Mouse (Mus musculus): ENCODE measurements at regions not wholly inside any gene's neighbourhood (a gene's known extent, or its start where the extent isn't known, plus 50 kb on each side); places are given as distances from the start of the nearest gene placed in this dataset.

DNA sequence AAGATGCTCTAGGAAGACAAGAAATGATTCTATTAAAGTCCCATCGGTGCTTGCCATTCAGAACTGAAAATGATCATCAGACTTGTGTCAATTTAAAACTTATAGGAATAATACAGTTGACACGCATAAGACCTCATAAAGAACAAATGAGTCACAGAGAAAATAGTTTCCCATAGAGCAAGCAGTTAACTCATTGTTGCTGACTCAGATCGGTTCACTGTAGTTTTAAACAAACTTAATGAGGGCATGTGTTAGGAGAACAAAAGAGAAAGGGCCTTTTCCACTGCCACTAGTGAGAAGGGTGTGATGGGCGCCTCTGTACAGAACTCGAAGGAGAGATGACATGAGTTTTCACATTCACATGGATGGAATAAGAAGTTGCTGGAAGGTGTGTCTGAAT is 118.3 kb upstream of the Ifne start:
- no peak for ATAC-seq (ENCODE audit: low FRiP score)
- Histone ChIP-seq H3K4me1 (no peaks in the 10 kb centered on the region), H3K27ac (no peak overlapping the region), H3K36me3 (replicated peaks) (no peaks in the 10 kb centered on the region), H3K4me3 (replicated peaks) (no peak overlapping the region), H3K27me3 (no peaks in the 10 kb centered on the region), H3K9ac (no peak overlapping the region), H3K4me2 (no peak overlapping the region), H3K9me3 (no peaks in the 10 kb centered on the region)
- 76% methylated on average over 5 of the region's 5 CpGs for WGBS

DNA sequence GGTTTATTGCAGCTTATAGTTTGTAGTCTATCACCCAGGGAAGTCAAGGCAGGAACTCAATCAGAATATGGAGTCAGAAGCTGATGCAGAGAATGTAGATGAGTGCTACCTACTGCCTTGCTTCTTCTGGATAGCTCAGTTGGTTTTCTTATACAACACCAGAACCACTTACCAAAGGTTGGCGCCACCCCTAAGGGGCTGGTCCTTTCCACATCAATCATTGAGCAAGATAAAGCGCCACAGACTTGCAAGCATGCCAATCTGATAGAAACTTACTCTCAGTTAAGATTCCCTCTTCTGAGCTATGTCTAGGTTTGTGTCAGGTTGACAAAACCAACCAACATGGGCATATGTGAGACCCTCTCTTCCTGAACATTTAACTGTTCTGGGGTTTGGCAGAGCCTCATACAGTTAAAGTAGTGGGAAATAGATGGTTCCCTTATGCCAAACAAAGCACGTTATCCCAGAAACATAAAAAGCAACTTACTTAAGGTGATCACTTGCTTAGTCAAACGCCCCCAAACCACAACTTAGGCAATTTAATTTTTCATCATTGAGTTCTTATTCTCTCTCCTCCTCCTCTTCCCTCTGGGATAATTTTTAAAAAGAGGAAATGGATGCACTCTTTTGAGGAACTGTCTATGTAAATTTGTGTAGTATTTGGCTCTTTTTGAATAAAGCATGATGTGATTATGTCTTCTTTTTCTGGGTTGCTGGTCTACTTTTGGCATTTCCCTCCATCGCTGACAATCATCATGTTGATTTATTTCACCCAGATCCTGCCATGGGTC is 115.3 kb upstream of the Ifne start:
- Histone ChIP-seq H3K36me3 (replicated peaks) (no peaks in the 10 kb centered on the region), H3K4me3 (replicated peaks) (no peak overlapping the region), H3K27me3 (no peaks in the 10 kb centered on the region), H3K9me3 (no peaks in the 10 kb centered on the region), H3K4me1 (no peaks in the 10 kb centered on the region), H3K9ac (no peak overlapping the region), H3K27ac (no peak overlapping the region), H3K4me2 (no peak overlapping the region)
- 86% methylated on average over 5 of the region's 5 CpGs for WGBS
- ATAC-seq (ENCODE audit: low FRiP score), result no peak

DNA sequence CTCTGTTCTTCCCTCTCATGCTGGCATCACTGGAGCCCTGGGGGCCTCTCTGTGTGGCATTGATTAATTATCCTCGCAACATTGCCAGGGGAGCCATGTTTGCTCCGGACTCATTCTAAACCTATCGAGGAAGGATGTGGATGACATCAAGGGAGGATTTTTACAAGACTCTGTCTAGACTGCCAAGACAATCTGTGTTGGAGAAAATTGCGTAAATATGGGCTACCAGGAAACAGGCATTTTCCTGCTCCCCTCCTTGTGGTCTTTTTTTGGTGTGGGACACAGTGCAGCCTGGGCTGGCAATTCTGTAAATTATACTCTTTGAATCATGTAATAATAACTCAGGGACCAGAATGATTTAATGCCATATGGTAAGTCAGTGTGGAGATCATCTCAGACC is 114.5 kb upstream of the Ifne start:
- no peak overlapping the region for H3K9ac ChIP-seq
- no peaks in the 10 kb centered on the region for H3K9me3 ChIP-seq
- H3K4me1 ChIP-seq, result no peaks in the 10 kb centered on the region
- H3K4me3 ChIP-seq (replicated peaks), result no peak overlapping the region
- no peak for ATAC-seq (ENCODE audit: low FRiP score)
- H3K4me2 ChIP-seq, result no peak overlapping the region
- no peaks in the 10 kb centered on the region for H3K36me3 ChIP-seq (replicated peaks)
- WGBS, result 85% methylated on average over 4 of the region's 4 CpGs
- H3K27ac ChIP-seq, result no peak overlapping the region
- H3K27me3 ChIP-seq, result no peaks in the 10 kb centered on the region

DNA sequence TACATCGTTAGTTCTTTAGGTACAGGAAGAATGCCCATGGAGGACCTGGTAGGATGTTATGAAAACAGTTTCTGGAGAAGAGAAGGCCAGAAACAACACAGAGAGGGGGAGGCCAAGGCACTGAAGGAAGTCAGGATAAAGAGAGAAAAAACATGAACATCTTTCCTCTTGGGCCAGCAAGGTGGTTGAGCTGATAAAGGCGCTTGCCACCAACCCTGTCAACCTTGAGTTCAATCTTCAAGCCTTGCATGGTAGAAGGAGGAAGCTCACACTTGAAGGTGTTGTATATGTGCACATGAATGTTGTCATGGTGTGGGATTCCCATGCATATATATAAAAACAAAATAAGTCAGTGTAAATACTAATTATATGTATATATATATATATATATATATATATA is 112.5 kb upstream of the Ifne start:
- Histone ChIP-seq H3K9me3 (no peaks in the 10 kb centered on the region), H3K9ac (no peak overlapping the region), H3K36me3 (replicated peaks) (no peaks in the 10 kb centered on the region), H3K4me1 (no peaks in the 10 kb centered on the region), H3K4me2 (no peak overlapping the region), H3K4me3 (replicated peaks) (no peak overlapping the region), H3K27me3 (no peaks in the 10 kb centered on the region), H3K27ac (no peak overlapping the region)
- no peak for ATAC-seq (ENCODE audit: low FRiP score)
- WGBS, result 86% methylated on average over 2 of the region's 2 CpGs

DNA sequence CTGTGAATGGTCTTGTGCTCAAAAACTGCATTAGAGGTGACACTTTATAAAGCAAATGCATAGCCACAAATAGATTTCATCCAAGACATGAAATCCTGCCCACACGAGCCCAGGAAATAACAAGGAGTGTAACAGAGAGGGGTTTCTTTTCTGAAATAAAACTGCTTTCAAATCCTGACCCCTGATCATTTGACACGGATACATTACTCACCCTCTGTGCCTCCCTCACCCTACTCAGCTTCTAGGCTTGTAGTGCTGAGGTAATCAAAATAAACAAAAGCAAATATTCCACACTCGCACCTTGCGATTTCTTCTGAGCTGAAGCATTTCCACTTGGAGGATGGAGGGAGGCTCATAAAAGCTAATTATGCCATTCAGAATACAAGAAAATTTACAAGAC is 108.4 kb upstream of the Ifne start:
- H3K4me2 ChIP-seq, result no peak overlapping the region
- H3K9ac ChIP-seq, result no peak overlapping the region
- no peak for ATAC-seq (ENCODE audit: low FRiP score)
- no peaks in the 10 kb centered on the region for H3K4me1 ChIP-seq
- no peak overlapping the region for H3K4me3 ChIP-seq (replicated peaks)
- H3K27me3 ChIP-seq, result no peaks in the 10 kb centered on the region
- 72% methylated on average over 4 of the region's 4 CpGs for WGBS
- H3K27ac ChIP-seq, result no peak overlapping the region
- H3K36me3 ChIP-seq (replicated peaks), result no peaks in the 10 kb centered on the region
- no peaks in the 10 kb centered on the region for H3K9me3 ChIP-seq

DNA sequence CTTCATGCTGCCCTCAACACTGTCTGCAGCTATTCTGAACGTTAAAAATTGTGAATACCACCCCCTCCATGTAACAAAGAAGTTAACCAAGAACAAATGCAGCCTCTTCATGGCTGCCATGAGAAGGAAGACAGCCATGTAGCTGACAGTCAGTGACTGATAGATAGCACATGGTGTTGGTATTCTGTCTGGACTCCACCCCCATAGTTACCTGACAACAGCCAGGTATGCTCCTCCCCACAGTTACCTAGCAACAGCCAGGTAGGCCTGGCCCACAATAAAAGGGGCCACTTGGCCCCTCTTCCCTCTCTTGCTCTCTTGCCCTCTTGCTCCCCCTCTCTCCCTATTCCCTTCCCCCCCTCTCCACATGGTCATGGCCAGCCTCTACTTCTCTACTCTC is 107.1 kb upstream of the Ifne start:
- no peak for ATAC-seq (ENCODE audit: low FRiP score)
- WGBS, result 65% methylated on average over 1 of the region's 1 CpGs
- no peaks in the 10 kb centered on the region for H3K36me3 ChIP-seq (replicated peaks)
- no peak overlapping the region for H3K27ac ChIP-seq
- no peaks in the 10 kb centered on the region for H3K4me1 ChIP-seq
- no peaks in the 10 kb centered on the region for H3K27me3 ChIP-seq
- H3K4me2 ChIP-seq, result no peak overlapping the region
- H3K9ac ChIP-seq, result no peak overlapping the region
- no peak overlapping the region for H3K4me3 ChIP-seq (replicated peaks)
- H3K9me3 ChIP-seq, result no peaks in the 10 kb centered on the region

DNA sequence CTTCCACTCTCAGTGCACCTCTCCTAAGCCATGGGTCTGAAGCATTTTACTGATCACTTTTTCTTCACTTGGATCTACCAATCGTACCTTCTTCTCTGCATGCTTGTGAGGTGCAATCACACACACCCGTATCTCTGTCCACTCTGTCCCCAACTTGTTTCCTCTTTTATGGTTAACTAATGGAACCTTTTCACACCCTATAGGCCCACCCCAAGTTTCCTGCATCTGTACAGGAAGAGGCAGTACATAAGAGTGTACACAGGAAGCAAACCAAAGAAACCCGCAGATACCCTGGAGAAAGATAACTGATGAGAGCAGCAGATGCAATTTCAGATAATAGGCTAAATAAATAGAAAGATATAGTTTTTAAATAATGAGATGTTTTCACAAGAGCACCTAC is 102.5 kb upstream of the Ifne start:
- Histone ChIP-seq H3K27me3 (no peaks in the 10 kb centered on the region), H3K27ac (no peak overlapping the region), H3K9me3 (no peaks in the 10 kb centered on the region), H3K4me3 (replicated peaks) (no peak overlapping the region), H3K36me3 (replicated peaks) (no peaks in the 10 kb centered on the region), H3K4me2 (no peak overlapping the region), H3K9ac (no peak overlapping the region), H3K4me1 (no peaks in the 10 kb centered on the region)
- ATAC-seq (ENCODE audit: low FRiP score), result no peak
- 93% methylated on average over 3 of the region's 3 CpGs for WGBS

DNA sequence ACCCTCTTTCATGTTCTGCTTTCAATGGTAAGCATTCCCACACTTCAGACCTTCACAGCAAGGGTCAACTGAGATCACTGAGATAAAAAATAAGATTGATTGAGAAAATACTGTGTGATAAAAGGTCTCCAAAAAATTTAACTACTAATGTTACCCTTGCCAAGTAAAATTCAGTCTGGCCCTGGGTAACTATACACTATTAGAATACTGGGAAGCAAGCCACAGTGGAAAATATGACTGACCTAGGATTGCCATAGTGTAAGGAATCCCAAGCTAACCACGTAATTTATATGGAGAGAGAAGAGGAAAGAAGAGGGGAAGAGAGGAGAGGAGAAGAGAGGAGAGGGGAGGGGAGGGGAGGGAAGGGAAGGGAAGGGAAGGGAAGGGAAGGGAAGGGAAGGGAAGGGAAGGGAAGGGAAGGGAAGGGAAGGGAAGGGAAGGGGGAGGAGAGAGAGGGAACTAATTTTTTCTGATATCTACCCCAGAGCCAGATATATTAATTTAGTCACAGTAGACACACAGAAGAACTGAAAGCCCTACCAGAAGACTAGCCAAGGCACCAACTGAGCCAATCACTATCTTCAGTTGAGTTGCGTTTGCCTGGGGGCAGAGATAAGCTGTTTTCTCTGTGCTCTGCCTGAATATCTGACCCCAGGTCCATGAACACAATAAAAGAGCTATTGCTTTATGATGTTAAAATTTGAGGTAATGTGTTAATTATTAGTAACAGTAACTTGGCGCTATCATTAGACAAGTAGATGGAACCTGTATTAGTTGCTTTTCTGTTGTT is 97.3 kb upstream of the Ifne start:
- WGBS, result 82% methylated on average over 3 of the region's 3 CpGs

DNA sequence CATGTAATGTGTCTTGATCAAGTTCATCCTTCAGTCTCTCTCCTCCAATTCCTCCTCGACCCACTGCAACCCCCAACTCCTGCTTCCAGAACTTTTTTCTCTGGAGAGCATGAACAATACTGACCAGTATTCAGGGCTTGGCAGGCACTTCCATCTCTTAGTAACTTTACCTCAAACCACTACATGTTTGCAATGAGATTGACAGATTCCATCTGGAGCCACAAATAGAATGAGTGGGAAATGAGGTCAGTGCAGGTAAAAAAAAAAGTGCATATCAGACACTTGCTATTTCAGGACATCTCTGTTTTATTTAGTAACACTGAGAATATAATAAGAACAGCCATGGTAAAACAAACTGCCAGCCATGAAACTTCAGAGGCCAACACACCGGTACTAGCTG is 94.5 kb upstream of the Ifne start:
- Histone ChIP-seq H3K9ac (no peak overlapping the region), H3K27ac (no peak overlapping the region), H3K36me3 (replicated peaks) (no peaks in the 10 kb centered on the region), H3K4me1 (no peaks in the 10 kb centered on the region), H3K27me3 (no peaks in the 10 kb centered on the region), H3K4me2 (no peak overlapping the region), H3K4me3 (replicated peaks) (no peak overlapping the region), H3K9me3 (no peaks in the 10 kb centered on the region)
- 93% methylated on average over 2 of the region's 2 CpGs for WGBS
- no peak for ATAC-seq (ENCODE audit: low FRiP score)

More for the DNA sequence above, 97.3 kb upstream of the Ifne start:
- ATAC-seq (ENCODE audit: low FRiP score), result no peak
- Histone ChIP-seq H3K9ac (no peak overlapping the region), H3K36me3 (replicated peaks) (no peaks in the 10 kb centered on the region), H3K9me3 (no peaks in the 10 kb centered on the region), H3K4me3 (replicated peaks) (no peak overlapping the region), H3K27ac (no peak overlapping the region), H3K27me3 (no peaks in the 10 kb centered on the region), H3K4me1 (no peaks in the 10 kb centered on the region), H3K4me2 (no peak overlapping the region)

DNA sequence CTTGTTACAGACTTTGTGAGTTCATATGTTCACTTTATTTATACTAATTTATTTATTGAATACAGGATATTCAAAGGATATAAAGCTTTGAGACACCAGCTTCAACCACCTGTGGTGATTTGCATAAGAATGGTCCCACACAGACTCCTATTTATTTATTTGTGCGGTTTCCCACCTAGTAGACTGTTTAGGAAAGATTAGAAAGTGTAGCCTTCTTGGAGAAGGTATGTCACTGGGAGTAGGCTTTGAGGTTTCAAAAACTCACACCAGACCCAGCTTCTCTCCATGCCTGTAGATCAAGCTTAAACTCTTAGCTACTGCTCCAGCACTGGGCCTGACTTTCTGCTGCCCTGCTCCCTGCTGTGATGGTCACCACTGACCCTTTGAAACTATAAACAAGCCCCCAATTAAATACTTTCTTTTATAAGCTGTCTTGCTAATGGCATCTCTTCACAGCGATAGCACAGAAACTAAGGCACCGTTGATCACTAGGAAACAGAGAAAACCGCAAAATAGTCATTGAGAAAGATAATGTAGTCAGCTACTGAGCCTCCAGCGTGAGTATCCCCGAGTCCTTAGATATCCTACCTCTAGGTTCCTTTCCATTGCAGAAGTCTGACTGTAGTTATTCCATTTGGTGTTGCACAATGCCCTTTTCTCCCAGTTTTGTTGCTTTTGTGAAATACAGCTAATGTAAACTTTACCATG is 89.3 kb upstream of the Ifne start:
- Histone ChIP-seq H3K4me3 (replicated peaks) (no peak overlapping the region), H3K27me3 (no peaks in the 10 kb centered on the region), H3K9ac (no peak overlapping the region), H3K36me3 (replicated peaks) (no peaks in the 10 kb centered on the region), H3K4me1 (no peaks in the 10 kb centered on the region), H3K4me2 (no peak overlapping the region), H3K27ac (no peak overlapping the region), H3K9me3 (no peaks in the 10 kb centered on the region)
- ATAC-seq (ENCODE audit: low FRiP score), result no peak
- 28% methylated on average over 6 of the region's 6 CpGs for WGBS

DNA sequence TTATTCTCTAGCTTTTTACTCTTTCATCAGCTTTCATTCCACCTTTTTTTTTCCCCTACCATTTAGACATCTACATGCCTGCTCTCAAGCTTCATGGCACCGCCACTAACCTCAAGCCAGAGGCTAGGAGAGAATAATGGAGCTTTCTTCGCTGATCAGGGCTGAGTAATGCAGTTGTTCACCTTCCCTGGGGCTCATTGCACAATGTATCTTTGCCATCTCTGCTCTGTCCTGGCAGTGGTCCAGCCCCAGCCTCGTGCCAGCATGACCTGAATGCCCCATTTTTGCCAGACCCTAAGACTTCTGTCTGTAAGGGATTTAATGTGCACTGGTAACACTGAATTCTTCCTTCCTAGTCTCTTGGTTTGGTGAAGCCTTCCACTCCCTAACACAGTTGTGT is 79.6 kb upstream of the Ifne start:
- Histone ChIP-seq H3K4me3 (replicated peaks) (no peak overlapping the region), H3K9me3 (no peaks in the 10 kb centered on the region), H3K9ac (no peak overlapping the region), H3K4me1 (no peaks in the 10 kb centered on the region), H3K36me3 (replicated peaks) (no peaks in the 10 kb centered on the region), H3K27me3 (no peaks in the 10 kb centered on the region), H3K4me2 (no peak overlapping the region), H3K27ac (no peak overlapping the region)
- WGBS, result 58% methylated on average over 3 of the region's 3 CpGs
- ATAC-seq (ENCODE audit: low FRiP score), result no peak

DNA sequence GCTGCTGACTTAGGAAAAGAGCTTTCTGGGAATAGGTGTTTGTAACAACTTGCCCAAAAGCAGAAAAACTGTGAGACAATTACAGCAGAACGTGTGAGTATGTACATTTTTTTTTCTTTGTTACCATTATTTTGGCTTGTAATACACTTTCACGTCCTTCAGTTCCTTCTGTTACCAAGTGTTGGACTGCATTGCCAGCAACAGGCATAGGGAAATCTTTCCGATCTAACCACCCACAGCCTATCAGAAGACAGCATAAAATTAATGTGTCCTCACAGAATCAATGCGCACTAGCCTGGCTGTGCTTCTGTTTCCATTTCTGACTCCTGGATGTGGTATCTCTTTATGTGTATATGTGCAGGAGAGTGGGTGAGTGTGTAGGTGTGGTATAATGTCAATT is 76.6 kb upstream of the Ifne start:
- Histone ChIP-seq H3K4me1 (no peaks in the 10 kb centered on the region), H3K9ac (no peak overlapping the region), H3K27ac (no peak overlapping the region), H3K4me2 (no peak overlapping the region), H3K36me3 (replicated peaks) (no peaks in the 10 kb centered on the region), H3K4me3 (replicated peaks) (no peak overlapping the region), H3K9me3 (no peaks in the 10 kb centered on the region), H3K27me3 (no peaks in the 10 kb centered on the region)
- 75% methylated on average over 4 of the region's 4 CpGs for WGBS
- no peak for ATAC-seq (ENCODE audit: low FRiP score)
